Mouse (Mus musculus) left cerebral cortex, postnatal 4 days (tissue): Measurements from ENCODE around the gene Nek8. TPM values are rescaled to one million over a fixed set of nuclear protein-coding genes. Genes with fewer than 3 reads are reported as not detected.
"Not testable (repeated sequence)": the region's sequence is repeated elsewhere in the genome, so short reads cannot be mapped to it uniquely, and the experiment has no call there.

Experiments
- DNase-seq: peaks from one replicate; pipeline ENCODE4 v3.0.0-alpha.2; 2022
- intact Hi-C: fragments of 180-260 bp; cut with DNase I; formaldehyde crosslinking; loops from one replicate; pipeline ENCODE4 v1.15.1; 2025
- total RNA-seq, 2 experiments: library from RNA; stranded (reverse); gene quantifications; 2 replicates each; pipeline ENCODE4 v1.2.3; 2021

Gene Nek8
- total RNA-seq, 2 experiments from 2014 or later, result 6.0 to 6.5 TPM

GRCm38 (mm10) chr11:78152299-78153231 is 23.9 kb downstream of the Nek8 start:
- peak; percentile 97 for DNase-seq
- intact Hi-C loops, result no loop called here

- intact Hi-C loops, result no loop called here
- DNase-seq, result no peak
These were observed 25.3 kb downstream of the Nek8 start for GRCm38 (mm10) chr11:78151161-78151560.

- DNase-seq, result no peak
- intact Hi-C loops, result no loop called here
These were observed 29.6 kb downstream of the Nek8 start for GRCm38 (mm10) chr11:78146707-78147543.

GRCm38 (mm10) chr11:78146168-78146567 is 30.3 kb downstream of the Nek8 start:
- intact Hi-C loops, result no loop called here
- no peak for DNase-seq

- intact Hi-C loops, result no loop called here
- no peak for DNase-seq
These were observed 33.0 kb downstream of the Nek8 start for GRCm38 (mm10) chr11:78143520-78143919.

GRCm38 (mm10) chr11:78140665-78141064 is 35.8 kb downstream of the Nek8 start:
- DNase-seq, result no peak
- intact Hi-C loops, result no loop called here

GRCm38 (mm10) chr11:78138023-78138422 is 38.5 kb downstream of the Nek8 start:
- intact Hi-C loops, result no loop called here
- DNase-seq, result no peak

- DNase-seq, result no peak
- intact Hi-C loops, result no loop called here
These were observed 38.9 kb downstream of the Nek8 start for GRCm38 (mm10) chr11:78137584-78137983.

- intact Hi-C loops, result no loop called here
- DNase-seq, result no peak
These were observed 40.3 kb downstream of the Nek8 start for GRCm38 (mm10) chr11:78136132-78136531.

- intact Hi-C loops, DNase-seq: not testable (repeated sequence)
These were observed 41.2 kb downstream of the Nek8 start for GRCm38 (mm10) chr11:78135314-78135713.

- no peak for DNase-seq
These were observed 42.1 kb downstream of the Nek8 start for GRCm38 (mm10) chr11:78134344-78134743.

GRCm38 (mm10) chr11:78133915-78134314 is 42.6 kb downstream of the Nek8 start:
- intact Hi-C loops, result no loop called here
- no peak for DNase-seq

More at GRCm38 (mm10) chr11:78134344-78134743, 42.1 kb downstream of the Nek8 start:
- intact Hi-C loops, result no loop called here

- intact Hi-C loops, result no loop called here
- DNase-seq, result no peak
These were observed 47.0 kb downstream of the Nek8 start for GRCm38 (mm10) chr11:78129458-78129857.

GRCm38 (mm10) chr11:78126739-78127138 is 49.7 kb downstream of the Nek8 start:
- intact Hi-C loops, result no loop called here
- no peak for DNase-seq

GRCm38 (mm10) chr11:78125691-78126090 is 50.8 kb downstream of the Nek8 start:
- intact Hi-C loops, result no loop called here
- DNase-seq, result no peak

- DNase-seq, result no peak
- intact Hi-C loops, result no loop called here
These were observed 52.7 kb downstream of the Nek8 start for GRCm38 (mm10) chr11:78123782-78124181.

- DNase-seq, result no peak
- intact Hi-C loops, result no loop called here
These were observed 53.7 kb downstream of the Nek8 start for GRCm38 (mm10) chr11:78122815-78123214.

GRCm38 (mm10) chr11:78121176-78121575 is 55.3 kb downstream of the Nek8 start:
- DNase-seq, result no peak

GRCm38 (mm10) chr11:78119898-78120297 is 56.6 kb downstream of the Nek8 start:
- DNase-seq, result no peak
- intact Hi-C loops, result no loop called here

More at GRCm38 (mm10) chr11:78121176-78121575, 55.3 kb downstream of the Nek8 start:
- intact Hi-C loops, result no loop called here

GRCm38 (mm10) chr11:78118467-78118866 is 58.0 kb downstream of the Nek8 start:
- intact Hi-C loops, result no loop called here
- no peak for DNase-seq

GRCm38 (mm10) chr11:78116146-78116410 is 60.4 kb downstream of the Nek8 start:
- no peak for DNase-seq
- intact Hi-C loops, result no loop called here
